Mouse (Mus musculus) lung, adult 2 months (tissue): ENCODE measurements around the gene Nek10.

Experiments used
- CTCF ChIP-seq: fragments of 200-500 bp; IDR thresholded peaks from 2 replicates; pipeline ENCODE4 v1.5.1; 2011; ENCODE audit warnings: mild to moderate bottlenecking, low read length, control low read depth; ENCODE audit not compliant: insufficient read depth
- POLR2A ChIP-seq: fragments of 200-500 bp; IDR thresholded peaks from 2 replicates; pipeline ENCODE4 v1.6.1; 2011; ENCODE audit warnings: low read depth, mild to moderate bottlenecking, control low read depth, low read length, borderline replicate concordance; ENCODE audit errors: extremely low read depth

GRCm38 (mm10) chr14:14803921-14804517 lies 804 bp downstream of the Nek10 start:
- no peak for TF ChIP-seq POLR2A
- no peak for TF ChIP-seq CTCF
